Mouse (Mus musculus): Measurements from ENCODE around the gene Rhof. TPM values are rescaled to one million over a fixed set of nuclear protein-coding genes. Genes with fewer than 3 reads are reported as not detected.

Rhof gene
- polyA plus RNA-seq, 1 experiment, result 52.1 TPM

DNA sequence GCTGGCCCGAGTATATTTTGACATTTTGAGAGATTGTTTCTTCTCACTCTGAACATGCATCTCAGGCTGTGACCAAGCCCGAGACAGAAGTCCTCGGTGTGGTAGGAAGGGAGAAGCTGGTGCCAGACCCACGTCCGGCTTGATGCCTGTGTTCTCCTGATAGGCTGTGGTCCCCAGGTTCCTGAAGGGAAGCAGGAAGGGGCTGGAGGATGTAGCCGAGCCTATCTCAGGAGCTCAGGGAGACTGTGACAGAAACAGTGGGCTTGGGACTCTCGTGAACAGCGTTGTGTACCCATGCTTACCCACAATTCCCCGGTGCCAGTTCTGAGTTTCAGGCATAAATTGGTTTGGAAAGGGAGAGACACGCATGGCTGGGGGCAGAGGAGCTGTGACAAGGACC lies 13.7 kb downstream of the Rhof start:
- 80% methylated on average over 10 of the region's 10 CpGs for WGBS
- no peak for DNase-seq (ENCODE audit: low read depth, low spot score)

DNA sequence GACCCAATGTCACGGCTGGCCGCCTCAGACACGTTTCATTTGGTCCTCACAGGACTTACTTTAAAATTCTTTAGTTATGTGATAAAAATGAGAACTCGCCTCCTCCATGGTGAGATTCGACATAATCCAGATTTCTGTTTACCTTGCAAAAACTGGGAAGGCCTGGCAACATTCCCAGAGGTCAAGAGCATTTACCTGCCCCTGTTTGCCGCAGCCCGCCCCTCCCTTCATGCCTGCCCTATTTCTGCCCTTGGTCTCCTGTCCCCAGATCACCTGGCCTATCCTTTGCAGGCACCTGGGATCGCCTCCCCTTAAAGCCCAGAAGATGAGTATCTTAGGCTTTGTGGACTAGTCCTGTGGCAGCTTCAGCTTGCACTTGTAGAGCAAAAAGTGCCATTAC lies 14.7 kb downstream of the Rhof start:
- WGBS, result 58% methylated on average over 8 of the region's 8 CpGs
- DNase-seq (ENCODE audit: low read depth, low spot score), result no peak

- 15% methylated on average over 10 of the region's 10 CpGs for WGBS
- no peak for DNase-seq (ENCODE audit: low read depth, low spot score)
Observed at GRCm38 (mm10) chr5:123117257-123117656, 15.2 kb downstream of the Rhof start.

- WGBS, result 65% methylated on average over 8 of the region's 8 CpGs
- DNase-seq (ENCODE audit: low read depth, low spot score), result no peak
Observed at GRCm38 (mm10) chr5:123116080-123116479, 16.4 kb downstream of the Rhof start.

- DNase-seq (ENCODE audit: low read depth, low spot score), result no peak
- WGBS, result 46% methylated on average over 7 of the region's 7 CpGs
Observed at GRCm38 (mm10) chr5:123114924-123115323, 17.6 kb downstream of the Rhof start.

GRCm38 (mm10) chr5:123114109-123114508 lies 18.4 kb downstream of the Rhof start:
- 65% methylated on average over 11 of the region's 11 CpGs for WGBS
- no peak for DNase-seq (ENCODE audit: low read depth, low spot score)

GRCm38 (mm10) chr5:123110296-123110721 lies 22.2 kb downstream of the Rhof start:
- no peak for DNase-seq (ENCODE audit: low read depth, low spot score)
- 65% methylated on average over 13 of the region's 13 CpGs for WGBS

DNA sequence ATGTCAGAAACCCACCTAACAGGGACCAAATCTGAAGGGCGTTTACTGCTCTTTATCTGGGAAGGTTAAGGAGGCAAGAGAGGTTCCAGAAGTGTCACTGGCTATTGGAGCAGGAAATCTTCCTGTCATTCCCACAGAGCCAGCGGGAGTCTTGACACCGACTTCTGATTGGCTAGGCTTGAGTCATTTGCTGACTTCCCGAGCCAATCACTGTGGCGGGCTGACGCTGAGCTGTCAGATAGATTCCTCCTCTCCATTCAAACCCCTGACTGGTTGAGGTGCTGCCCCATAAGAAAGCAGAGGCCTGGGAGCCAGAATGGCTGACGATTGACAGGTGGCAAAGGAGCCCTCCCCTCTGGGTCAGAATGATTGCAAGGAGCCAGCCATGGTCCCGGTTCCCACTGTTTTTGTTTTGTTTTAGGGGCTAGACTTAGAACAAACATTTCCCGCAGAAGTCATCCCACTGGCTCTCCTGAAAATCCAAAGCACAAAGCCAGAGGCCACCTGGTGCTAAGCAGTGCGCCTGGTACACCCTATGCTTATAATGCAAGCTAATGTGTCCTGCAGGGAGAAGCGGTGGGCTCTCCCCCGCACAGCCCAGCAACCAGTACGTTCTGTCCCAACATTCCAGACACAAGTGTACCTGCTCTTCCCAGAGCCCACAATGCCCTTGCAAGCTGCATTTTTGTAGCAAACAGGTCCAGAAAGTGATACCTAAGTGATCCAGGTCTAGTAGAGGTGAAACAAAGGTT lies 22.9 kb downstream of the Rhof start:
- DNase-seq (ENCODE audit: low read depth, low spot score), result no peak
- 35% methylated on average over 13 of the region's 13 CpGs for WGBS

GRCm38 (mm10) chr5:123104769-123105168 lies 27.7 kb downstream of the Rhof start:
- WGBS, result 72% methylated on average over 6 of the region's 6 CpGs
- DNase-seq (ENCODE audit: low read depth, low spot score), result no peak

GRCm38 (mm10) chr5:123103556-123103955 lies 28.9 kb downstream of the Rhof start:
- WGBS, result 66% methylated on average over 8 of the region's 8 CpGs
- no peak for DNase-seq (ENCODE audit: low read depth, low spot score)

DNA sequence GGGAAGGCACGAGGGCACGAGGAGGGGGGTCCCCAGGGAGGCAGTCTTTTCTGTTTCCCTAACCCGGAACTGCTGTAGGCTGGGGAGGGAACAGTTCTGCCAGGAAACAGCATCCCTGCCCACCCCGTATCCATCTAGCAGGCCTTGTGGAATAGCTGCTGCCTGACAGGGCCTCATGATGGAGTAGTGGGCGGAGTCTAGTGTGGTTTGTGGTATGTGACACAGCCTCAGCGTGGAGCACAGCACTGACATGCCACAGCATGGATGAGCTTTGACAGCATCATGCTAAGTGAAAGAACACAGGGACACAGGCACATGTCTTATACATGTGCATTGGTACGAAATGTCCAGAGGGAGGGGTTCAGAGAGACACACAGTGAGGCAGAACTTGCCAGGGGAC lies 30.1 kb downstream of the Rhof start:
- DNase-seq (ENCODE audit: low read depth, low spot score), result no peak
- WGBS, result 74% methylated on average over 7 of the region's 7 CpGs

DNA sequence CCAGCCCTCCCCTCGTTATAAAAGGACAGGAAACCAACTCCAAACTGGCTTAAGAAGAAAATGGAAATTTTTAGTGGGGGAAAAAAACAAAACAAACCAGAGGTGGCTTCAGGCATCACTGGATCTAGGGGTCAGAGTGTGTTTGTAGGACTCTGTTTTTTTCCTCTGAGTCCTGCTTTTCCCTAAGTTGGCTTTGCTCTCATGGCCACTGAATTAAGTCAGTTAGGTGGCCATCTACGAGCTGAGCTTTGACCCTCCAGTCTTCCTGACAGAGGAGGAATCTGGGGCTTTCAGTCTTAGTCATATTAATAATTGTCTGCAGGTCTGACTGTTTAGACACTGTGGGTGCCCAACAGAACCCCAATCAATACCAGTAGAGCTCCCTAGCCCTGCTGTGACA lies 34.0 kb downstream of the Rhof start:
- no peak for DNase-seq (ENCODE audit: low read depth, low spot score)
- WGBS, result 66% methylated on average over 2 of the region's 2 CpGs

- no peak for DNase-seq (ENCODE audit: low read depth, low spot score)
- 90% methylated on average over 8 of the region's 8 CpGs for WGBS
Observed at GRCm38 (mm10) chr5:123096299-123096698, 36.2 kb downstream of the Rhof start.

- WGBS, result 67% methylated on average over 25 of the region's 25 CpGs
- no peak for DNase-seq (ENCODE audit: low read depth, low spot score)
Observed at GRCm38 (mm10) chr5:123094238-123094991, 38.1 kb downstream of the Rhof start.

GRCm38 (mm10) chr5:123093077-123093633 lies 39.3 kb downstream of the Rhof start:
- no peak for DNase-seq (ENCODE audit: low read depth, low spot score)
- WGBS, result 73% methylated on average over 14 of the region's 14 CpGs

GRCm38 (mm10) chr5:123090560-123091306 lies 41.8 kb downstream of the Rhof start:
- WGBS, result 72% methylated on average over 10 of the region's 10 CpGs
- no peak for DNase-seq (ENCODE audit: low read depth, low spot score)

- 97% methylated on average over 4 of the region's 4 CpGs for WGBS
- DNase-seq (ENCODE audit: low read depth, low spot score), result no peak
Observed at GRCm38 (mm10) chr5:123088784-123089183, 43.7 kb downstream of the Rhof start.

GRCm38 (mm10) chr5:123086501-123086900 lies 46.0 kb downstream of the Rhof start:
- 59% methylated on average over 2 of the region's 2 CpGs for WGBS
- DNase-seq (ENCODE audit: low read depth, low spot score), result no peak

GRCm38 (mm10) chr5:123083340-123084050 lies 49.0 kb downstream of the Rhof start:
- WGBS, result 69% methylated on average over 13 of the region's 13 CpGs
- DNase-seq (ENCODE audit: low read depth, low spot score), result no peak
